Mouse (Mus musculus): ENCODE measurements around the gene Hmgn2. TPM values are rescaled to one million over a fixed set of nuclear protein-coding genes. Genes with fewer than 3 reads are reported as not detected.

The Hmgn2 gene
- total and polyA plus RNA-seq, 3 experiments, result 148 to 595 (median 313) TPM

DNA sequence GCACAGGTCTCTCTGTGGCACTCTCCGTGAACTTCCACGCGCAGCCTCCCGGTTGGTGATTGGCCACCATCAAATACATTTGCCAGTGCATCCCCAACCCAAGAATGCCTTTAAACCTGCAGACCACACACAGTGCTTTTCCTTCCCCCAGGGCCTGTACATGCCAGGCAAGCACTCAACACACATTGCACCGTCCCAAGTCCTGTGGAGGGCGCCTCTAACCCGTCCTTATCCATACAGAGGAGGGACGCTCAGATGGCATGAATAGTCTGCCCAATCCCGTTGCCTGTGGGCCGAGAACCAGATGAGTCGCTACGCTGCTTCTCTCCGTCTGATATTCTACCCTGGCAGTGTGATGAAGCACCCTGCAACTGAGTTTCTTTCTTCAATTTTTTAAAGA is 14.5 kb upstream of the Hmgn2 start:
- TF ChIP-seq POLR2AphosphoS5 (IDR thresholded peaks at IDR 0.05; ENCODE audit: insufficient replicate concordance, low read depth, low read length), result no peak
- TF ChIP-seq TAL1 (conservative IDR thresholded peaks at IDR 0.05; ENCODE audit: low read depth, low read length), result no peak
- no peak for TF ChIP-seq CTCF (IDR thresholded peaks at IDR 0.05; ENCODE audit: low read depth, low read length)
- TF ChIP-seq GATA1 (IDR thresholded peaks at IDR 0.05; ENCODE audit: borderline replicate concordance, low read length), result no peak
- TF ChIP-seq GATA2 (IDR thresholded peaks at IDR 0.05; ENCODE audit: borderline replicate concordance, low read depth, low read length), result no peak
- ATAC-seq (ENCODE audit: extremely low read depth, insufficient number of reproducible peaks, low FRiP score, poor library complexity, severe bottlenecking) (no peak), DNase-seq (ENCODE audit: low spot score) (no peak)
- Histone ChIP-seq H3K4me3 (ENCODE audit: low read depth, low read length) (no peak overlapping the region), H3K4me1 (ENCODE audit: insufficient read depth, low read depth, low read length) (peaks cover 24% of the 10 kb centered on the region), H3K36me3 (replicated peaks) (peaks cover 73% of the 10 kb centered on the region), H3K9me3 (replicated peaks) (no peaks in the 10 kb centered on the region), H3K27me3 (ENCODE audit: insufficient read depth, low read length) (no peaks in the 10 kb centered on the region)

DNA sequence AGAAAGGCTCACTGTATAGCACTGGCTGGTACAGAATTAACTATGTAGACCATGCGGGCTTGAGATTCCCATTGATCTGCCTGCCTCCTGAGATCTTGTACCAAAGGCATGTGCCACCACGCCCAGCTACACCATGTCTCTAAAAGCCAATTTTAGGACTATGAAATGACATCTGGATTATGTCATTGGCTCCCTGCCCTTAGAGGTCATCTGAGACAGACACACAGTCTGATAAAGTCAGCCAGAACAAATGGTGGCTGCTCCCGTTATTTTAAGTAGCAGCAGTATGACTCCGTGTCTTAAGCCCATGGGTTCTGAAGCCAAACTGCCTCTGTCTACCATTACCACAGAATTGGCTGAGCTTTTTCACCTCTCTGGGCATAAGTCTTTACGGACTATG is 12.0 kb upstream of the Hmgn2 start:
- peaks cover 15% of the 10 kb centered on the region for H3K4me1 ChIP-seq (ENCODE audit: insufficient read depth, low read depth, low read length)
- peaks cover 78% of the 10 kb centered on the region for H3K36me3 ChIP-seq (replicated peaks)
- no peak for DNase-seq (ENCODE audit: low spot score)
- no peak for ATAC-seq (ENCODE audit: extremely low read depth, insufficient number of reproducible peaks, low FRiP score, poor library complexity, severe bottlenecking)
- no peaks in the 10 kb centered on the region for H3K27me3 ChIP-seq (ENCODE audit: insufficient read depth, low read length)
- H3K4me3 ChIP-seq (ENCODE audit: low read depth, low read length), result no peak overlapping the region
- no peaks in the 10 kb centered on the region for H3K9me3 ChIP-seq (replicated peaks)
- TF ChIP-seq POLR2AphosphoS5 (IDR thresholded peaks at IDR 0.05; ENCODE audit: insufficient replicate concordance, low read depth, low read length), result no peak
- no peak for TF ChIP-seq CTCF (IDR thresholded peaks at IDR 0.05; ENCODE audit: low read depth, low read length)
- no peak for TF ChIP-seq GATA1 (IDR thresholded peaks at IDR 0.05; ENCODE audit: borderline replicate concordance, low read length)
- TF ChIP-seq GATA2 (IDR thresholded peaks at IDR 0.05; ENCODE audit: borderline replicate concordance, low read depth, low read length), result no peak
- TF ChIP-seq TAL1 (conservative IDR thresholded peaks at IDR 0.05; ENCODE audit: low read depth, low read length), result no peak

DNA sequence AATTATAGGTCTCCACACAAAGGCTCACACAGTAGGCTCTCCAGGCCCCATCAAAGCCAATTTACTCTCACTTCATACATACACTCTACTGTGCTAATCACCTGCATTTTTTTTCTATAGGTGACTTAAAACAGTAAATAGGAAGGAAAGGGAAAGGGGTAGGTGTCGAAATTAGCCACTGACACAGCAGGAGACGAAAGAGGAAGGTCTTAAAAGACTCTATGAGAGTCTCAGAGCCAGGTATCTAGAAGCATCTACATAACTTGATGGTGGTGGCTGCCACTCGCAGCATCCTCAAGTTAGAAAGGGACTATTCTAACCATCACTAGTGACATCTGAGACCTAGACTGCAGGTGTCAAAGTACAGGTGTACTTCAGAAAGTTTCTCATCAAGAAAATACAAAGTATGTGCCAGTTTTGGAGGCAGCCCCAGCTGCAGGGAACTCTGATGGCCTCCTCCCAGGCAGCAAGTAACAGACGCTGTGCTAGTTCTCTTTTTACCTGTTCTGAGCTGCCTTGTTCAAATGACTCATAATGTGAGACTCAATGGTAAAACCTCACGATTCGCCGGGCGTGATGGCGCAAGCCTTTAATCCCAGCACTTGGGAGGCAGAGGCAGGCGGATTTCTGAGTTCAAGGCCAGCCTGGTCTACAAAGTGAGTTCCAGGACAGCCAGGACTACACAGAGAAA is 9.7 kb upstream of the Hmgn2 start:
- Histone ChIP-seq H3K27me3 (ENCODE audit: insufficient read depth, low read length) (no peaks in the 10 kb centered on the region), H3K4me1 (ENCODE audit: insufficient read depth, low read depth, low read length) (no peaks in the 10 kb centered on the region), H3K9me3 (replicated peaks) (no peaks in the 10 kb centered on the region), H3K4me3 (ENCODE audit: low read depth, low read length) (no peak overlapping the region), H3K36me3 (replicated peaks) (peaks cover 89% of the 10 kb centered on the region)
- no peak for DNase-seq (ENCODE audit: low spot score)
- no peak for TF ChIP-seq TAL1 (conservative IDR thresholded peaks at IDR 0.05; ENCODE audit: low read depth, low read length)
- TF ChIP-seq POLR2AphosphoS5 (IDR thresholded peaks at IDR 0.05; ENCODE audit: insufficient replicate concordance, low read depth, low read length), result no peak
- TF ChIP-seq GATA2 (IDR thresholded peaks at IDR 0.05; ENCODE audit: borderline replicate concordance, low read depth, low read length), result no peak
- TF ChIP-seq CTCF (IDR thresholded peaks at IDR 0.05; ENCODE audit: low read depth, low read length), result no peak
- no peak for ATAC-seq (ENCODE audit: extremely low read depth, insufficient number of reproducible peaks, low FRiP score, poor library complexity, severe bottlenecking)

DNA sequence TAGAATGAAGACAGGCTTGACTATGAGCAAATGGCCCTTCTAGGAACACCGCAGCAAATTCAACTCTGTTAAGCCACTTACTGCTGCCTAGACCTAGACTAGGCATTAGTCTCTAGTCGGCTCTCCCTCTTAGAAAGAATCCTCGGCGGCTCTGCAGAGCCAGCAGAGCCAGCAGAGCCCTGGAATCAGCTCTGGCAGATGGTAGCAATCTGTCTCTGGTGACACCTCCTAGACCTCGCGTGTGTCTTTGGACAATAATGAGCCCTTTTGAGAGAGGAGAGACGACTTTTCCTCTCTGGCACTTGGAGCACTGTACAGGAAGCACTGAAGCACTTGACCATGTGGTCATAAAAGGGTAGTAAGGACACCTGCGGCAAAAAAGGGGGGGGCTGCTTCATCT is 3.3 kb upstream of the Hmgn2 start:
- peaks cover 26% of the 10 kb centered on the region for H3K4me1 ChIP-seq (ENCODE audit: insufficient read depth, low read depth, low read length)
- H3K9me3 ChIP-seq (replicated peaks), result no peaks in the 10 kb centered on the region
- peaks cover 67% of the 10 kb centered on the region for H3K36me3 ChIP-seq (replicated peaks)
- DNase-seq (ENCODE audit: low spot score) (no peak), ATAC-seq (ENCODE audit: extremely low read depth, insufficient number of reproducible peaks, low FRiP score, poor library complexity, severe bottlenecking) (no peak)
- H3K27me3 ChIP-seq (ENCODE audit: insufficient read depth, low read length), result no peaks in the 10 kb centered on the region
- no peak for TF ChIP-seq GATA2 (IDR thresholded peaks at IDR 0.05; ENCODE audit: borderline replicate concordance, low read depth, low read length)
- TF ChIP-seq GATA1 (IDR thresholded peaks at IDR 0.05; ENCODE audit: borderline replicate concordance, low read length), result no peak
- no peak for TF ChIP-seq TAL1 (conservative IDR thresholded peaks at IDR 0.05; ENCODE audit: low read depth, low read length)
- TF ChIP-seq CTCF (IDR thresholded peaks at IDR 0.05; ENCODE audit: low read depth, low read length), result no peak
- TF ChIP-seq POLR2AphosphoS5 (IDR thresholded peaks at IDR 0.05; ENCODE audit: insufficient replicate concordance, low read depth, low read length), result no peak
- H3K4me3 ChIP-seq (ENCODE audit: low read depth, low read length), result no peak overlapping the region

DNA sequence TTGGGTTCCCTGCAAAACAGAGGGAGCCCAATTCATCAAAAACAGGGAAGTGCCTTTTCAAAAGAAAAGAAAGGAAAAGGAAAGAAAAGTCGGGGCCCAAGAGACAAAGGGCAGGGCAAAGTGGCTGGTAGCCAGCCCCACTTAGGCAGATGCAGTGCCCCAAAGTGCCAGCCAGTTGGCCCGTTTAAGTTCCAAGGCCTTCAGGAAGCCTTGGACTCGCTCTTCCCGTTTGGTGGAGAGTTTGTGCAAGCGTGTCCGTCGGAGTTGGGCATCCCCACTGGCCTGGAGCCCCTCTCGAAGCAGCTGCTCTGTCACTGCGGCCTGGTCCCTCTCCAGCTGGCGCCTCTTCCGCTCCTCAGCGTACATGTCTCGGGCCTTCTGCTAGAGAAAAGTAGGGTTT is 2.4 kb upstream of the Hmgn2 start:
- Histone ChIP-seq H3K9me3 (replicated peaks) (no peaks in the 10 kb centered on the region), H3K4me3 (ENCODE audit: low read depth, low read length) (no peak overlapping the region), H3K27me3 (ENCODE audit: insufficient read depth, low read length) (no peaks in the 10 kb centered on the region), H3K36me3 (replicated peaks) (peaks cover 67% of the 10 kb centered on the region), H3K4me1 (ENCODE audit: insufficient read depth, low read depth, low read length) (peaks cover 33% of the 10 kb centered on the region)
- DNase-seq (ENCODE audit: low spot score), result no peak
- TF ChIP-seq TAL1 (conservative IDR thresholded peaks at IDR 0.05; ENCODE audit: low read depth, low read length) (no peak), POLR2AphosphoS5 (IDR thresholded peaks at IDR 0.05; ENCODE audit: insufficient replicate concordance, low read depth, low read length) (no peak), CTCF (IDR thresholded peaks at IDR 0.05; ENCODE audit: low read depth, low read length) (no peak), GATA1 (IDR thresholded peaks at IDR 0.05; ENCODE audit: borderline replicate concordance, low read length) (no peak), GATA2 (IDR thresholded peaks at IDR 0.05; ENCODE audit: borderline replicate concordance, low read depth, low read length) (no peak)
- no peak for ATAC-seq (ENCODE audit: extremely low read depth, insufficient number of reproducible peaks, low FRiP score, poor library complexity, severe bottlenecking)

DNA sequence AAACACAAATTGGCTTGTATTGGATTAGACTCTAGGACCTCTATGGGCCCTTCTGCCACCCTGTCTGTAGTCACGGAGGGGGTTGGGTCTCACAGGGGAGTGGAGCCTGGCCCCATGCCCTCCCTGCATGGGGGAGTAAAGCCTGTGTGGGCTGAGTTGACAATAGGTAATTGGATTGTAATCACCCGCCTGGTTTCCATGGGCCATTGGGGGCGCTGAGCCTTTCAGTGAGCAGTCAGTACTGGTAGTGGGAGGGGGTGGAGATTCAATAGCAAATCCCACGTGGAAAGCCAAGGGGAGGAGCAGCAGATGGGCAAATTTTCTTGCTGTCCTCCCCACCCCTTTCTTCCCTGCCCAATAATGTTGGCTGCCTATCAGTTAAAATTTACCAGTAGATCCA is 1.7 kb upstream of the Hmgn2 start:
- H3K27me3 ChIP-seq (ENCODE audit: insufficient read depth, low read length), result no peaks in the 10 kb centered on the region
- H3K4me1 ChIP-seq (ENCODE audit: insufficient read depth, low read depth, low read length), result peaks cover 37% of the 10 kb centered on the region
- ATAC-seq (ENCODE audit: extremely low read depth, insufficient number of reproducible peaks, low FRiP score, poor library complexity, severe bottlenecking) (no peak), DNase-seq (ENCODE audit: low spot score) (no peak)
- no peaks in the 10 kb centered on the region for H3K9me3 ChIP-seq (replicated peaks)
- H3K36me3 ChIP-seq (replicated peaks), result peaks cover 68% of the 10 kb centered on the region
- TF ChIP-seq POLR2AphosphoS5 (IDR thresholded peaks at IDR 0.05; ENCODE audit: insufficient replicate concordance, low read depth, low read length) (0 out of 2 replicates have a peak, but pooled peaks have one; percentile 8), TAL1 (conservative IDR thresholded peaks at IDR 0.05; ENCODE audit: low read depth, low read length) (no peak)
- H3K4me3 ChIP-seq (ENCODE audit: low read depth, low read length), result no peak overlapping the region

Data from G1E (cell line).